ENCODE assay signal across 14 mouse cellular contexts in the genomic region with DNA sequence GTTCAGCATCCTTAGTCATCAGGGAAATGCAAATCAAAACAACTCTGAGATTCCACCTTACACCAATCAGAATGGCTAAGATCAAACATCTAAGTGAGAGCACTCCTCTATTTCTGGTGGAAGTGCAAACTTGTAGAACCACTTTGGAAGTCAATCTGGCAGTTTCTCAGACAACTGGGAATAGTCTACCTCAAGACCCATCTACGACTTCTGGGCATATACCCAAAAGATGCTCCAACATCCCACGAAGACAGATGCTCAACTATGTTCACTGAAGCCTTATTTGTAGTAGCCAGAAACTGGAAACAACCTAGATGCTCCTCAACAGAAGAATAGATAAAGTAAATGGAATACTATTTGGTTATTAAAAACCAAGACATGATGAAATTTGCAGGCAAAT.
"Had no signal": no experiment of that assay in that cellular context is flagged by ENCODE, and none has a peak within 500 bp of the region (broad histone marks: within the 10 kb centered on the region; RNA-seq: fewer than 3 reads in every experiment).

No protein-coding gene starts in this region.

- DNase-seq: liver, embryonic 13.5 days; liver, postnatal 0 days; lung, adult 2 months; lung, postnatal 14 days; lung, postnatal 36 days; midbrain, embryonic 14.5 days; retina, postnatal 1 day; right cerebral cortex, postnatal 14 days; spleen, adult 18-20 months; thymus, adult 2 months; thymus, postnatal 25 days; thymus, postnatal 4 days had no signal

- ATAC-seq: liver, postnatal 0 days; lung, postnatal 0 days; midbrain, embryonic 16.5 days had no signal
